Mouse (Mus musculus) olfactory bulb, adult 2 months (tissue): Measurements from ENCODE around the gene Pik3cd. TPM values are rescaled to one million over a fixed set of nuclear protein-coding genes. Genes with fewer than 3 reads are reported as not detected.

Source experiments
- H3K27ac ChIP-seq: fragments of 200-500 bp; 2 replicates; pipeline ENCODE4 v1.5.1; 2012; ENCODE audit warnings: low read depth, low read length; ENCODE audit not compliant: insufficient read depth
- H3K4me1 ChIP-seq: fragments of 200-500 bp; 2 replicates; pipeline ENCODE4 v1.6.1; 2012; ENCODE audit warnings: low read length; ENCODE audit not compliant: control insufficient read depth, insufficient read depth
- H3K4me3 ChIP-seq: fragments of 200-500 bp; 2 replicates; pipeline ENCODE4 v1.5.1; 2012; ENCODE audit warnings: mild to moderate bottlenecking, low read depth, low read length, moderate library complexity; ENCODE audit not compliant: insufficient read depth
- CTCF ChIP-seq: fragments of 200-500 bp; IDR thresholded peaks from 2 replicates; pipeline ENCODE4 v1.5.1; 2012; ENCODE audit warnings: low read depth, mild to moderate bottlenecking, low read length, moderate library complexity; ENCODE audit not compliant: insufficient read depth
- POLR2A ChIP-seq: fragments of 200-500 bp; IDR thresholded peaks from 2 replicates; pipeline ENCODE4 v1.6.1; 2012; ENCODE audit warnings: mild to moderate bottlenecking, low read depth, low read length, moderate library complexity; ENCODE audit not compliant: insufficient read depth
- WGBS: fragments of 180-500 bp; shearing (Covaris S2); methylation state at CpG from one replicate; pipeline ENCODE4 v1.1.7; 2018; 5-methylcytosine and 5-hydroxymethylcytosine counted together
- polyA plus RNA-seq: library from polyadenylated mRNA; stranded (reverse); fragments of >200 nt; gene quantifications from 2 replicates; pipeline ENCODE4 v1.2.4, GENCODE M21; 2012; ENCODE audit warnings: low replicate concordance; ENCODE audit not compliant: missing spikeins, insufficient read depth, insufficient read length

The Pik3cd gene
- polyA plus RNA-seq, 1 experiment, result not detected

- Histone ChIP-seq H3K4me3 (no peak overlapping the region), H3K4me1 (no peaks in the 10 kb centered on the region), H3K27ac (no peak overlapping the region)
- no peak for TF ChIP-seq CTCF
- TF ChIP-seq POLR2A, result no peak
- WGBS, result 83% methylated on average over 6 of the region's 6 CpGs
These were observed 37.2 kb downstream of the Pik3cd start for GRCm38 (mm10) chr4:149665016-149665691.

- 78% methylated on average over 7 of the region's 7 CpGs for WGBS
- H3K27ac ChIP-seq, result no peak overlapping the region
- H3K4me3 ChIP-seq, result no peak overlapping the region
- H3K4me1 ChIP-seq, result peaks cover 3% of the 10 kb centered on the region; the same call in 1 of the 2 replicates
- TF ChIP-seq POLR2A, result no peak
- no peak for TF ChIP-seq CTCF
These were observed 38.4 kb downstream of the Pik3cd start for GRCm38 (mm10) chr4:149663849-149664503.

- H3K4me3 ChIP-seq, result no peak overlapping the region
- 87% methylated on average over 14 of the region's 14 CpGs for WGBS
- TF ChIP-seq POLR2A (no peak), CTCF (no peak)
- peaks cover 3% of the 10 kb centered on the region; the same call in 1 of the 2 replicates for H3K4me1 ChIP-seq
- H3K27ac ChIP-seq, result no peak overlapping the region
These were observed 40.3 kb downstream of the Pik3cd start for GRCm38 (mm10) chr4:149661967-149662589.

GRCm38 (mm10) chr4:149660598-149660997, 41.8 kb downstream of the Pik3cd start:
- 91% methylated on average over 7 of the region's 7 CpGs for WGBS
- no peak overlapping the region for H3K27ac ChIP-seq
- no peak overlapping the region for H3K4me3 ChIP-seq
- TF ChIP-seq POLR2A, result no peak
- no peak for TF ChIP-seq CTCF
- peaks cover 3% of the 10 kb centered on the region; the same call in 1 of the 2 replicates for H3K4me1 ChIP-seq

GRCm38 (mm10) chr4:149659495-149660116, 42.8 kb downstream of the Pik3cd start:
- TF ChIP-seq POLR2A, result no peak
- no peak for TF ChIP-seq CTCF
- no peak overlapping the region for H3K27ac ChIP-seq
- WGBS, result 76% methylated on average over 25 of the region's 25 CpGs
- no peak overlapping the region for H3K4me3 ChIP-seq
- H3K4me1 ChIP-seq, result peaks cover 3% of the 10 kb centered on the region; the same call in 1 of the 2 replicates

- Histone ChIP-seq H3K27ac (no peak overlapping the region), H3K4me3 (no peak overlapping the region), H3K4me1 (peaks cover 3% of the 10 kb centered on the region; the same call in 1 of the 2 replicates)
- WGBS, result 87% methylated on average over 11 of the region's 11 CpGs
- TF ChIP-seq CTCF (no peak), POLR2A (no peak)
These were observed 44.4 kb downstream of the Pik3cd start for GRCm38 (mm10) chr4:149657858-149658416.

- WGBS, result 88% methylated on average over 4 of the region's 4 CpGs
- H3K27ac ChIP-seq, result no peak overlapping the region
- no peak overlapping the region for H3K4me3 ChIP-seq
- TF ChIP-seq CTCF (peak; percentile 56), POLR2A (no peak)
- peaks cover 2% of the 10 kb centered on the region; the same call in 1 of the 2 replicates for H3K4me1 ChIP-seq
These were observed 48.1 kb downstream of the Pik3cd start for GRCm38 (mm10) chr4:149654232-149654631.

GRCm38 (mm10) chr4:149650493-149651193, 51.7 kb downstream of the Pik3cd start:
- 61% methylated on average over 24 of the region's 24 CpGs for WGBS
- H3K4me3 ChIP-seq, result no peak overlapping the region
- no peak overlapping the region for H3K27ac ChIP-seq
- H3K4me1 ChIP-seq, result peaks cover 2% of the 10 kb centered on the region; the same call in 1 of the 2 replicates
- peak; percentile 78 for TF ChIP-seq CTCF
- TF ChIP-seq POLR2A, result no peak
